Mouse (Mus musculus): ENCODE results near the gene Slc6a17. TPM values are rescaled to one million over a fixed set of nuclear protein-coding genes. Genes with fewer than 3 reads are reported as not detected.
A peak's percentile ranks its signal among the peaks of the same experiment; 100 is the strongest.

Gene Slc6a17
- polyA plus RNA-seq, 1 experiment: 3.2 TPM

- H3K79me2 ChIP-seq (ENCODE audit: control insufficient read depth, insufficient read depth): no peaks in the 10 kb centered on the region
- no peaks in the 10 kb centered on the region for H3K36me3 ChIP-seq (ENCODE audit: control insufficient read depth, insufficient read depth)
- no peaks in the 10 kb centered on the region for H3K79me3 ChIP-seq (ENCODE audit: low read depth)
- no peak for TF ChIP-seq MAX (IDR thresholded peaks at IDR 0.05)
- no peak for TF ChIP-seq USF1 (IDR thresholded peaks at IDR 0.05; ENCODE audit: low read depth)
- TF ChIP-seq CTCF (IDR thresholded peaks at IDR 0.05; ENCODE audit: control insufficient read depth, insufficient read depth, insufficient read length): no peak
- TF ChIP-seq MYOG (IDR thresholded peaks at IDR 0.05; ENCODE audit: control insufficient read depth, extremely low read depth, insufficient read length): no peak
- TF ChIP-seq MYOD1 (IDR thresholded peaks at IDR 0.05; ENCODE audit: control insufficient read depth, insufficient read length, low read depth): no peak
- TF ChIP-seq FOSL1 (IDR thresholded peaks at IDR 0.05; ENCODE audit: insufficient read depth, low read length, poor library complexity, severe bottlenecking): no peak
- no peak for TF ChIP-seq CEBPB (IDR thresholded peaks at IDR 0.05; ENCODE audit: low read depth)
- H3K4me3 ChIP-seq (ENCODE audit: insufficient read depth, poor library complexity, severe bottlenecking): no peak overlapping the region
- no peak overlapping the region for H3ac ChIP-seq (ENCODE audit: control insufficient read depth, insufficient read length, low read depth)
- H3K27me3 ChIP-seq (ENCODE audit: control insufficient read depth, insufficient read depth, insufficient read length): no peaks in the 10 kb centered on the region
These were observed 15.7 kb upstream of the Slc6a17 start for GRCm38 (mm10) chr3:107533532-107533931.

GRCm38 (mm10) chr3:107530581-107530980 is 12.8 kb upstream of the Slc6a17 start:
- Histone ChIP-seq H3K27me3 (ENCODE audit: control insufficient read depth, insufficient read depth, insufficient read length) (no peaks in the 10 kb centered on the region), H3K36me3 (ENCODE audit: control insufficient read depth, insufficient read depth) (no peaks in the 10 kb centered on the region), H3K79me2 (ENCODE audit: control insufficient read depth, insufficient read depth) (no peaks in the 10 kb centered on the region), H3K4me3 (ENCODE audit: insufficient read depth, poor library complexity, severe bottlenecking) (no peak overlapping the region), H3ac (ENCODE audit: control insufficient read depth, insufficient read length, low read depth) (no peak overlapping the region), H3K79me3 (ENCODE audit: low read depth) (no peaks in the 10 kb centered on the region)
- TF ChIP-seq MYOD1 (IDR thresholded peaks at IDR 0.05; ENCODE audit: control insufficient read depth, insufficient read length, low read depth): no peak

GRCm38 (mm10) chr3:107529182-107529581 is 11.4 kb upstream of the Slc6a17 start:
- H3K79me2 ChIP-seq (ENCODE audit: control insufficient read depth, insufficient read depth): no peaks in the 10 kb centered on the region
- no peaks in the 10 kb centered on the region for H3K27me3 ChIP-seq (ENCODE audit: control insufficient read depth, insufficient read depth, insufficient read length)
- H3K79me3 ChIP-seq (ENCODE audit: low read depth): no peaks in the 10 kb centered on the region
- no peaks in the 10 kb centered on the region for H3K36me3 ChIP-seq (ENCODE audit: control insufficient read depth, insufficient read depth)
- H3K4me3 ChIP-seq (ENCODE audit: insufficient read depth, poor library complexity, severe bottlenecking): no peak overlapping the region
- TF ChIP-seq MAX (IDR thresholded peaks at IDR 0.05) (no peak), USF1 (IDR thresholded peaks at IDR 0.05; ENCODE audit: low read depth) (no peak), CEBPB (IDR thresholded peaks at IDR 0.05; ENCODE audit: low read depth) (no peak), MYOG (IDR thresholded peaks at IDR 0.05; ENCODE audit: control insufficient read depth, extremely low read depth, insufficient read length) (no peak), FOSL1 (IDR thresholded peaks at IDR 0.05; ENCODE audit: insufficient read depth, low read length, poor library complexity, severe bottlenecking) (no peak), CTCF (IDR thresholded peaks at IDR 0.05; ENCODE audit: control insufficient read depth, insufficient read depth, insufficient read length) (no peak)
- no peak overlapping the region for H3ac ChIP-seq (ENCODE audit: control insufficient read depth, insufficient read length, low read depth)

- Histone ChIP-seq H3K79me3 (ENCODE audit: low read depth) (no peaks in the 10 kb centered on the region), H3ac (ENCODE audit: control insufficient read depth, insufficient read length, low read depth) (no peak overlapping the region), H3K27me3 (ENCODE audit: control insufficient read depth, insufficient read depth, insufficient read length) (no peaks in the 10 kb centered on the region), H3K79me2 (ENCODE audit: control insufficient read depth, insufficient read depth) (no peaks in the 10 kb centered on the region), H3K36me3 (ENCODE audit: control insufficient read depth, insufficient read depth) (no peaks in the 10 kb centered on the region), H3K4me3 (ENCODE audit: insufficient read depth, poor library complexity, severe bottlenecking) (no peak overlapping the region)
- TF ChIP-seq CEBPB (IDR thresholded peaks at IDR 0.05; ENCODE audit: low read depth) (no peak), MYOG (IDR thresholded peaks at IDR 0.05; ENCODE audit: control insufficient read depth, extremely low read depth, insufficient read length) (no peak), USF1 (IDR thresholded peaks at IDR 0.05; ENCODE audit: low read depth) (peak; percentile 54)
These were observed 10.7 kb upstream of the Slc6a17 start for GRCm38 (mm10) chr3:107528401-107529118.

- Histone ChIP-seq H3ac (ENCODE audit: control insufficient read depth, insufficient read length, low read depth) (no peak overlapping the region), H3K36me3 (ENCODE audit: control insufficient read depth, insufficient read depth) (no peaks in the 10 kb centered on the region), H3K27me3 (ENCODE audit: control insufficient read depth, insufficient read depth, insufficient read length) (no peaks in the 10 kb centered on the region), H3K79me3 (ENCODE audit: low read depth) (no peaks in the 10 kb centered on the region), H3K79me2 (ENCODE audit: control insufficient read depth, insufficient read depth) (no peaks in the 10 kb centered on the region), H3K4me3 (ENCODE audit: insufficient read depth, poor library complexity, severe bottlenecking) (no peak overlapping the region)
- no peak for TF ChIP-seq USF1 (IDR thresholded peaks at IDR 0.05; ENCODE audit: low read depth)
These were observed 6.7 kb upstream of the Slc6a17 start for GRCm38 (mm10) chr3:107524547-107524946.

GRCm38 (mm10) chr3:107520931-107521330 is 3.1 kb upstream of the Slc6a17 start:
- Histone ChIP-seq H3K79me3 (ENCODE audit: low read depth) (no peaks in the 10 kb centered on the region), H3K79me2 (ENCODE audit: control insufficient read depth, insufficient read depth) (no peaks in the 10 kb centered on the region), H3ac (ENCODE audit: control insufficient read depth, insufficient read length, low read depth) (no peak overlapping the region), H3K36me3 (ENCODE audit: control insufficient read depth, insufficient read depth) (no peaks in the 10 kb centered on the region), H3K27me3 (ENCODE audit: control insufficient read depth, insufficient read depth, insufficient read length) (peaks cover 14% of the 10 kb centered on the region), H3K4me3 (ENCODE audit: insufficient read depth, poor library complexity, severe bottlenecking) (no peak overlapping the region)
- no peak for TF ChIP-seq MYOD1 (IDR thresholded peaks at IDR 0.05; ENCODE audit: control insufficient read depth, insufficient read length, low read depth)
- no peak for TF ChIP-seq MYOG (IDR thresholded peaks at IDR 0.05; ENCODE audit: control insufficient read depth, extremely low read depth, insufficient read length)
- no peak for TF ChIP-seq MAX (IDR thresholded peaks at IDR 0.05)

Data from C2C12 (cell line).